Mouse (Mus musculus) midbrain, embryonic 10.5 days (tissue): ENCODE data around the gene Chrnb2. TPM values are rescaled to one million over a fixed set of nuclear protein-coding genes. Genes with fewer than 3 reads are reported as not detected.
A peak's percentile ranks its signal among the peaks of the same experiment; 100 is the strongest.

Experiments used
- DNase-seq: peaks from one replicate; pipeline ENCODE4 v3.0.0-alpha.2; 2017; ENCODE audit warnings: low spot score
- H3K27ac ChIP-seq: fragments of 300-500 bp; sonication (generic); replicated peaks from 2 replicates; pipeline ENCODE4 v1.5.1; 2016; ENCODE audit warnings: mild to moderate bottlenecking
- H3K27me3 ChIP-seq: fragments of 300-500 bp; sonication (generic); 2 replicates; pipeline ENCODE4 v1.6.1; 2016; ENCODE audit warnings: low read depth, mild to moderate bottlenecking; ENCODE audit not compliant: poor library complexity, severe bottlenecking
- H3K36me3 ChIP-seq: fragments of 300-500 bp; sonication (generic); 2 replicates; pipeline ENCODE4 v1.6.1; 2016; ENCODE audit warnings: mild to moderate bottlenecking, moderate library complexity
- H3K4me1 ChIP-seq: fragments of 300-500 bp; sonication (generic); 2 replicates; pipeline ENCODE4 v1.6.1; 2016
- H3K4me3 ChIP-seq: fragments of 300-500 bp; sonication (generic); 2 replicates; pipeline ENCODE4 v1.5.1; 2016; ENCODE audit warnings: mild to moderate bottlenecking, moderate library complexity
- H3K9me3 ChIP-seq: fragments of 300-500 bp; sonication (generic); replicated peaks from 2 replicates; pipeline ENCODE4 v1.6.1; 2016; ENCODE audit warnings: mild to moderate bottlenecking
- WGBS: fragments of 180-500 bp; shearing (Covaris S2); methylation state at CpG from one replicate; pipeline ENCODE4 v1.1.7; 2016; 5-methylcytosine and 5-hydroxymethylcytosine counted together
- polyA plus RNA-seq: library from polyadenylated mRNA; unstranded; fragments of >200 nt; fragmentation: Nextera tagmentation; extraction: Ambion mirVana; gene quantifications from 2 replicates; pipeline ENCODE4 v1.2.1, GENCODE M21; 2016

Gene Chrnb2
- polyA plus RNA-seq, 1 experiment from 2014 or later, result 5.9 TPM

GRCm38 (mm10) chr3:89773740-89774211 is 9.3 kb upstream of the Chrnb2 start:
- H3K27ac ChIP-seq, result peak overlapping the region; percentile 98
- WGBS, result under 1% methylated on average over 27 of the region's 37 CpGs
- H3K4me3 ChIP-seq, result peak overlapping the region; percentile 99
- no peaks in the 10 kb centered on the region for H3K27me3 ChIP-seq
- no peaks in the 10 kb centered on the region for H3K9me3 ChIP-seq
- DNase-seq, result no peak
- H3K4me1 ChIP-seq, result peaks cover 49% of the 10 kb centered on the region
- peaks cover 38% of the 10 kb centered on the region for H3K36me3 ChIP-seq

- Histone ChIP-seq H3K9me3 (no peaks in the 10 kb centered on the region), H3K4me3 (peak within 1 kb of the TSS; percentile 99), H3K27ac (peak within 1 kb of the TSS; percentile 98), H3K27me3 (no peaks in the 10 kb centered on the region), H3K4me1 (peaks cover 49% of the 10 kb centered on the region), H3K36me3 (peaks cover 31% of the 10 kb centered on the region)
- under 1% methylated on average over 89 of the region's 90 CpGs for WGBS
- peak; percentile 94 for DNase-seq
Measured at GRCm38 (mm10) chr3:89772968-89773709, 8.7 kb upstream of the Chrnb2 start, which contains the start of gene Ube2q1. Gene Ube2q1 (plus strand): TSS chr3:89773616.

- WGBS, result 2% methylated on average over 17 of the region's 17 CpGs
- Histone ChIP-seq H3K4me3 (peak overlapping the region; percentile 99), H3K9me3 (no peaks in the 10 kb centered on the region), H3K27me3 (no peaks in the 10 kb centered on the region), H3K36me3 (peaks cover 26% of the 10 kb centered on the region), H3K4me1 (peaks cover 49% of the 10 kb centered on the region), H3K27ac (peak overlapping the region; percentile 98)
- DNase-seq, result peak; percentile 87
Measured at GRCm38 (mm10) chr3:89772588-89772967, 8.1 kb upstream of the Chrnb2 start.

GRCm38 (mm10) chr3:89770425-89771002 is 6.1 kb upstream of the Chrnb2 start:
- DNase-seq, result no peak
- H3K9me3 ChIP-seq, result no peaks in the 10 kb centered on the region
- 60% methylated on average over 2 of the region's 2 CpGs for WGBS
- 0 out of 2 replicates have a peak, but pooled peaks cover 4% of the 10 kb centered on the region for H3K27me3 ChIP-seq
- no peak overlapping the region for H3K27ac ChIP-seq
- H3K4me3 ChIP-seq, result no peak overlapping the region
- peaks cover 5% of the 10 kb centered on the region for H3K36me3 ChIP-seq
- H3K4me1 ChIP-seq, result peaks cover 43% of the 10 kb centered on the region

- Histone ChIP-seq H3K36me3 (no peaks in the 10 kb centered on the region), H3K9me3 (no peaks in the 10 kb centered on the region), H3K4me1 (peaks cover 39% of the 10 kb centered on the region), H3K27ac (no peak overlapping the region), H3K4me3 (no peak overlapping the region), H3K27me3 (peaks cover 12% of the 10 kb centered on the region)
- 78% methylated on average over 7 of the region's 7 CpGs for WGBS
- DNase-seq, result no peak
Measured at GRCm38 (mm10) chr3:89769584-89769983, 5.2 kb upstream of the Chrnb2 start.

GRCm38 (mm10) chr3:89759786-89760185 is 4.6 kb downstream of the Chrnb2 start:
- Histone ChIP-seq H3K9me3 (no peaks in the 10 kb centered on the region), H3K27me3 (peaks cover 14% of the 10 kb centered on the region), H3K27ac (0 out of 2 replicates have a peak overlapping the region, but pooled peaks have one; percentile 1), H3K36me3 (no peaks in the 10 kb centered on the region; the same call in 1 of the 2 replicates), H3K4me1 (peaks cover 39% of the 10 kb centered on the region), H3K4me3 (peak overlapping the region; percentile 30; the same call in 1 of the 2 replicates)
- DNase-seq, result no peak
- 70% methylated on average over 3 of the region's 3 CpGs for WGBS

- no peaks in the 10 kb centered on the region for H3K27me3 ChIP-seq
- DNase-seq, result no peak
- H3K27ac ChIP-seq, result no peak overlapping the region
- WGBS, result 90% methylated on average over 2 of the region's 2 CpGs
- no peak overlapping the region for H3K4me3 ChIP-seq
- peaks cover 24% of the 10 kb centered on the region; the same call in 1 of the 2 replicates for H3K4me1 ChIP-seq
- H3K9me3 ChIP-seq, result no peaks in the 10 kb centered on the region
- no peaks in the 10 kb centered on the region; the same call in 1 of the 2 replicates for H3K36me3 ChIP-seq
Measured at GRCm38 (mm10) chr3:89757851-89758250, 6.6 kb downstream of the Chrnb2 start.

- WGBS, result 76% methylated on average over 6 of the region's 6 CpGs
- no peaks in the 10 kb centered on the region for H3K27me3 ChIP-seq
- no peak overlapping the region for H3K27ac ChIP-seq
- H3K4me1 ChIP-seq, result peaks cover 16% of the 10 kb centered on the region; the same call in 1 of the 2 replicates
- H3K36me3 ChIP-seq, result peaks cover 25% of the 10 kb centered on the region
- DNase-seq, result no peak
- H3K9me3 ChIP-seq, result no peaks in the 10 kb centered on the region
- no peak overlapping the region for H3K4me3 ChIP-seq
Measured at GRCm38 (mm10) chr3:89755283-89755682, 9.1 kb downstream of the Chrnb2 start.

GRCm38 (mm10) chr3:89752307-89752706 is 12.1 kb downstream of the Chrnb2 start:
- Histone ChIP-seq H3K9me3 (no peaks in the 10 kb centered on the region), H3K27ac (no peak overlapping the region), H3K27me3 (no peaks in the 10 kb centered on the region), H3K36me3 (peaks cover 53% of the 10 kb centered on the region), H3K4me3 (no peak overlapping the region), H3K4me1 (peaks cover 8% of the 10 kb centered on the region; the same call in 1 of the 2 replicates)
- no peak for DNase-seq
- WGBS, result 90% methylated on average over 1 of the region's 1 CpGs

GRCm38 (mm10) chr3:89738509-89738908 is 25.9 kb downstream of the Chrnb2 start:
- no peaks in the 10 kb centered on the region for H3K27me3 ChIP-seq
- no peak overlapping the region for H3K27ac ChIP-seq
- H3K4me3 ChIP-seq, result no peak overlapping the region
- no peaks in the 10 kb centered on the region for H3K9me3 ChIP-seq
- WGBS, result 92% methylated on average over 6 of the region's 6 CpGs
- H3K36me3 ChIP-seq, result peaks cover 78% of the 10 kb centered on the region
- no peak for DNase-seq
- no peaks in the 10 kb centered on the region for H3K4me1 ChIP-seq

- WGBS, result 87% methylated on average over 4 of the region's 4 CpGs
Measured at GRCm38 (mm10) chr3:89732091-89732490, 32.3 kb downstream of the Chrnb2 start.

GRCm38 (mm10) chr3:89730350-89731331 is 33.8 kb downstream of the Chrnb2 start:
- no peaks in the 10 kb centered on the region for H3K9me3 ChIP-seq
- peak overlapping the region; percentile 60 for H3K4me3 ChIP-seq
- peaks cover 6% of the 10 kb centered on the region for H3K36me3 ChIP-seq
- peak; percentile 63 for DNase-seq
- 4% methylated on average over 32 of the region's 32 CpGs for WGBS
- H3K27ac ChIP-seq, result peak overlapping the region; percentile 65
- peaks cover 22% of the 10 kb centered on the region for H3K4me1 ChIP-seq
- H3K27me3 ChIP-seq, result no peaks in the 10 kb centered on the region

More at GRCm38 (mm10) chr3:89732091-89732490, 32.3 kb downstream of the Chrnb2 start:
- Histone ChIP-seq H3K27me3 (no peaks in the 10 kb centered on the region), H3K36me3 (peaks cover 20% of the 10 kb centered on the region), H3K27ac (no peak overlapping the region), H3K4me3 (no peak overlapping the region), H3K4me1 (peaks cover 22% of the 10 kb centered on the region), H3K9me3 (no peaks in the 10 kb centered on the region)
- no peak for DNase-seq
